Mouse (Mus musculus) forebrain, embryonic 15.5 days (tissue): Measurements from ENCODE around the gene Cd180. TPM values are rescaled to one million over a fixed set of nuclear protein-coding genes. Genes with fewer than 3 reads are reported as not detected.

Source experiments
- ATAC-seq: fragments of 200-750 bp; cut with Nextera tagmentation; replicated peaks from 2 replicates; pipeline ENCODE4 v1.8.0; 2017; ENCODE audit warnings: mild to moderate bottlenecking, moderate TSS enrichment, moderate library complexity
- H3K27ac ChIP-seq: fragments of 300-500 bp; sonication (generic); replicated peaks from 2 replicates; pipeline ENCODE4 v1.5.1; 2015; ENCODE audit warnings: mild to moderate bottlenecking, inconsistent platforms
- H3K27me3 ChIP-seq: fragments of 300-500 bp; sonication (generic); 2 replicates; pipeline ENCODE4 v1.6.1; 2015; ENCODE audit warnings: inconsistent platforms
- H3K36me3 ChIP-seq: fragments of 300-500 bp; sonication (generic); 2 replicates; pipeline ENCODE4 v1.6.1; 2015; ENCODE audit warnings: mild to moderate bottlenecking, inconsistent platforms
- H3K4me1 ChIP-seq: fragments of 300-500 bp; sonication (generic); 2 replicates; pipeline ENCODE4 v1.6.1; 2015; ENCODE audit warnings: inconsistent platforms
- H3K4me2 ChIP-seq: fragments of 300-500 bp; sonication (generic); replicated peaks from 2 replicates; pipeline ENCODE4 v1.6.1; 2015; ENCODE audit warnings: mild to moderate bottlenecking, inconsistent platforms
- H3K4me3 ChIP-seq: fragments of 300-500 bp; sonication (generic); 2 replicates; pipeline ENCODE4 v1.5.1; 2015; ENCODE audit warnings: mild to moderate bottlenecking, inconsistent platforms
- H3K9ac ChIP-seq: fragments of 300-500 bp; sonication (generic); replicated peaks from 2 replicates; pipeline ENCODE4 v1.6.1; 2015; ENCODE audit warnings: mild to moderate bottlenecking, inconsistent platforms
- H3K9me3 ChIP-seq: fragments of 300-500 bp; sonication (generic); 2 replicates; pipeline ENCODE4 v1.6.1; 2016; ENCODE audit warnings: inconsistent platforms
- WGBS: fragments of 180-500 bp; shearing (Covaris S2); methylation state at CpG from one replicate; pipeline ENCODE4 v1.1.7; 2015; ENCODE audit warnings: mixed read lengths; 5-methylcytosine and 5-hydroxymethylcytosine counted together
- polyA plus RNA-seq: library from polyadenylated mRNA; unstranded; fragments of >200 nt; fragmentation: Nextera tagmentation; extraction: Ambion mirVana; gene quantifications from 2 replicates; pipeline ENCODE4 v1.2.1, GENCODE M21; 2015

Gene Cd180
- polyA plus RNA-seq, 1 experiment from 2014 or later = 0.23 TPM

GRCm38 (mm10) chr13:102749891-102750290 is 56.5 kb downstream of the Cd180 start:
- Histone ChIP-seq H3K36me3 (no peaks in the 10 kb centered on the region), H3K27me3 (no peaks in the 10 kb centered on the region), H3K9me3 (no peaks in the 10 kb centered on the region), H3K4me1 (peaks cover 4% of the 10 kb centered on the region; the same call in 1 of the 2 replicates), H3K27ac (no peak overlapping the region), H3K9ac (no peak overlapping the region), H3K4me3 (no peak overlapping the region), H3K4me2 (no peak overlapping the region)
- ATAC-seq = no peak
- 86% methylated on average over 10 of the region's 10 CpGs for WGBS

- ATAC-seq = no peak
- Histone ChIP-seq H3K4me3 (no peak overlapping the region), H3K4me2 (no peak overlapping the region), H3K27ac (no peak overlapping the region), H3K36me3 (0 out of 2 replicates have a peak, but pooled peaks cover 5% of the 10 kb centered on the region), H3K9me3 (no peaks in the 10 kb centered on the region), H3K4me1 (no peaks in the 10 kb centered on the region), H3K27me3 (no peaks in the 10 kb centered on the region), H3K9ac (no peak overlapping the region)
- WGBS = 84% methylated on average over 19 of the region's 19 CpGs
Observed at GRCm38 (mm10) chr13:102753714-102754556, 60.6 kb downstream of the Cd180 start.

GRCm38 (mm10) chr13:102755124-102755523 is 61.8 kb downstream of the Cd180 start:
- H3K27me3 ChIP-seq = no peaks in the 10 kb centered on the region

GRCm38 (mm10) chr13:102756071-102756470 is 62.7 kb downstream of the Cd180 start:
- Histone ChIP-seq H3K9ac (no peak overlapping the region), H3K4me3 (no peak overlapping the region), H3K36me3 (0 out of 2 replicates have a peak, but pooled peaks cover 5% of the 10 kb centered on the region), H3K4me2 (no peak overlapping the region), H3K4me1 (no peaks in the 10 kb centered on the region), H3K9me3 (no peaks in the 10 kb centered on the region), H3K27me3 (no peaks in the 10 kb centered on the region), H3K27ac (no peak overlapping the region)
- ATAC-seq = no peak
- WGBS = 97% methylated on average over 8 of the region's 8 CpGs

More at GRCm38 (mm10) chr13:102755124-102755523, 61.8 kb downstream of the Cd180 start:
- no peak overlapping the region for H3K4me2 ChIP-seq
- H3K36me3 ChIP-seq = 0 out of 2 replicates have a peak, but pooled peaks cover 5% of the 10 kb centered on the region
- no peak overlapping the region for H3K4me3 ChIP-seq
- WGBS = 97% methylated on average over 8 of the region's 8 CpGs
- no peak overlapping the region for H3K27ac ChIP-seq
- ATAC-seq = no peak
- no peak overlapping the region for H3K9ac ChIP-seq
- H3K4me1 ChIP-seq = no peaks in the 10 kb centered on the region
- H3K9me3 ChIP-seq = no peaks in the 10 kb centered on the region

GRCm38 (mm10) chr13:102758021-102758420 is 64.7 kb downstream of the Cd180 start:
- Histone ChIP-seq H3K27me3 (no peaks in the 10 kb centered on the region), H3K9ac (no peak overlapping the region), H3K4me3 (no peak overlapping the region), H3K9me3 (no peaks in the 10 kb centered on the region), H3K27ac (no peak overlapping the region), H3K4me1 (no peaks in the 10 kb centered on the region), H3K36me3 (0 out of 2 replicates have a peak, but pooled peaks cover 5% of the 10 kb centered on the region), H3K4me2 (no peak overlapping the region)
- no peak for ATAC-seq
- 96% methylated on average over 6 of the region's 6 CpGs for WGBS

GRCm38 (mm10) chr13:102761410-102761809 is 68.1 kb downstream of the Cd180 start:
- H3K4me2 ChIP-seq = no peak overlapping the region
- H3K9me3 ChIP-seq = no peaks in the 10 kb centered on the region
- H3K27ac ChIP-seq = no peak overlapping the region
- 0 out of 2 replicates have a peak, but pooled peaks cover 5% of the 10 kb centered on the region for H3K36me3 ChIP-seq
- no peak overlapping the region for H3K9ac ChIP-seq
- 91% methylated on average over 9 of the region's 9 CpGs for WGBS
- no peaks in the 10 kb centered on the region; the same call in 1 of the 2 replicates for H3K4me1 ChIP-seq
- H3K27me3 ChIP-seq = no peaks in the 10 kb centered on the region
- ATAC-seq = no peak
- no peak overlapping the region for H3K4me3 ChIP-seq

- ATAC-seq = no peak
- H3K36me3 ChIP-seq = 0 out of 2 replicates have a peak, but pooled peaks cover 5% of the 10 kb centered on the region
- H3K9ac ChIP-seq = no peak overlapping the region
- H3K27me3 ChIP-seq = no peaks in the 10 kb centered on the region
- no peak overlapping the region for H3K4me2 ChIP-seq
- no peak overlapping the region for H3K27ac ChIP-seq
- 93% methylated on average over 10 of the region's 10 CpGs for WGBS
- no peaks in the 10 kb centered on the region; the same call in 1 of the 2 replicates for H3K4me1 ChIP-seq
- no peaks in the 10 kb centered on the region for H3K9me3 ChIP-seq
- H3K4me3 ChIP-seq = no peak overlapping the region
Observed at GRCm38 (mm10) chr13:102762203-102762602, 68.8 kb downstream of the Cd180 start.

GRCm38 (mm10) chr13:102764218-102764617 is 70.9 kb downstream of the Cd180 start:
- ATAC-seq = no peak
- WGBS = 93% methylated on average over 1 of the region's 1 CpGs

GRCm38 (mm10) chr13:102765216-102765615 is 71.9 kb downstream of the Cd180 start:
- no peak overlapping the region for H3K4me2 ChIP-seq
- no peaks in the 10 kb centered on the region for H3K9me3 ChIP-seq
- H3K4me1 ChIP-seq = peaks cover 17% of the 10 kb centered on the region
- WGBS = 60% methylated on average over 11 of the region's 11 CpGs
- no peaks in the 10 kb centered on the region for H3K27me3 ChIP-seq
- H3K4me3 ChIP-seq = no peak overlapping the region
- no peak overlapping the region for H3K9ac ChIP-seq
- no peak overlapping the region for H3K27ac ChIP-seq
- H3K36me3 ChIP-seq = no peaks in the 10 kb centered on the region
- peak; percentile 33; the same call in 1 of the 2 replicates for ATAC-seq

More at GRCm38 (mm10) chr13:102764218-102764617, 70.9 kb downstream of the Cd180 start:
- H3K27me3 ChIP-seq = no peaks in the 10 kb centered on the region
- H3K36me3 ChIP-seq = no peaks in the 10 kb centered on the region
- H3K4me2 ChIP-seq = no peak overlapping the region
- H3K9ac ChIP-seq = no peak overlapping the region
- H3K4me1 ChIP-seq = peaks cover 13% of the 10 kb centered on the region
- H3K9me3 ChIP-seq = no peaks in the 10 kb centered on the region
- no peak overlapping the region for H3K4me3 ChIP-seq
- H3K27ac ChIP-seq = no peak overlapping the region

GRCm38 (mm10) chr13:102767110-102767509 is 73.8 kb downstream of the Cd180 start:
- no peak overlapping the region for H3K4me3 ChIP-seq
- no peak overlapping the region for H3K27ac ChIP-seq
- H3K9ac ChIP-seq = no peak overlapping the region
- no peaks in the 10 kb centered on the region for H3K36me3 ChIP-seq
- peaks cover 17% of the 10 kb centered on the region for H3K4me1 ChIP-seq
- ATAC-seq = no peak
- no peak overlapping the region for H3K4me2 ChIP-seq
- H3K27me3 ChIP-seq = no peaks in the 10 kb centered on the region
- 72% methylated on average over 7 of the region's 7 CpGs for WGBS
- no peaks in the 10 kb centered on the region for H3K9me3 ChIP-seq

GRCm38 (mm10) chr13:102768512-102768911 is 75.2 kb downstream of the Cd180 start:
- Histone ChIP-seq H3K4me3 (no peak overlapping the region), H3K27me3 (no peaks in the 10 kb centered on the region), H3K36me3 (no peaks in the 10 kb centered on the region), H3K9me3 (no peaks in the 10 kb centered on the region), H3K4me1 (peaks cover 17% of the 10 kb centered on the region), H3K4me2 (no peak overlapping the region), H3K27ac (peak overlapping the region; percentile 13), H3K9ac (no peak overlapping the region)
- ATAC-seq = 0 out of 2 replicates have a peak, but pooled peaks have one; percentile 17
- WGBS = 43% methylated on average over 11 of the region's 11 CpGs

GRCm38 (mm10) chr13:102770194-102770593 is 76.8 kb downstream of the Cd180 start:
- no peak overlapping the region for H3K27ac ChIP-seq
- peaks cover 17% of the 10 kb centered on the region for H3K4me1 ChIP-seq
- no peaks in the 10 kb centered on the region for H3K36me3 ChIP-seq
- H3K9me3 ChIP-seq = no peaks in the 10 kb centered on the region
- no peak overlapping the region for H3K4me2 ChIP-seq
- no peak for ATAC-seq
- 71% methylated on average over 8 of the region's 8 CpGs for WGBS
- H3K27me3 ChIP-seq = no peaks in the 10 kb centered on the region
- H3K9ac ChIP-seq = no peak overlapping the region
- no peak overlapping the region for H3K4me3 ChIP-seq
